Mouse (Mus musculus) cerebellum, postnatal 4 days (tissue): ENCODE data around the gene Enc1.
"Not testable (repeated sequence)": the region's sequence is repeated elsewhere in the genome, so short reads cannot be mapped to it uniquely, and the experiment has no call there.

Experiments
- DNase-seq, 2 experiments: peaks; one replicate each; pipeline ENCODE4 v3.0.0; 2022; ENCODE audit warnings: low spot score in 2 of 2, mixed read lengths in 1 of 2

Enc1 gene

DNA sequence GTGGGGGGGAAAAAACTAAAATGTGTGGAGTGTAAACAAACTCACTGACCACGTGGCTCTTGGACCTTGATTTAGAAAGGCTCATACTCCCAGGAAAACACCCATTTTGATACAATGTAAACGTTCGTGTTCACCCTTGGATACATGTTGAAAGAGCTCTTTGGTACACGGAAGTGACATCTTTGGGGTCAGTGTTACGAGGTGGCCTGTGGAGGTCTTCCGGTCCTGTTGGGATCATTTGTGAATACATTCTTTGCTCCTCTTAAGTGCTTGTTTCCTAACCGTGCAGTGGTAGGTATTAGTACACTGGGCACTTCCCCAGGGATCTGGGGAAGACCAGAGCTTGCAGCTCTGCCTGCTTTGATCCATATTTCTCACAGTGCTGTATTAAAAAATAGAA lies 10.8 kb downstream of the Enc1 start:
- DNase-seq: no peak

DNA sequence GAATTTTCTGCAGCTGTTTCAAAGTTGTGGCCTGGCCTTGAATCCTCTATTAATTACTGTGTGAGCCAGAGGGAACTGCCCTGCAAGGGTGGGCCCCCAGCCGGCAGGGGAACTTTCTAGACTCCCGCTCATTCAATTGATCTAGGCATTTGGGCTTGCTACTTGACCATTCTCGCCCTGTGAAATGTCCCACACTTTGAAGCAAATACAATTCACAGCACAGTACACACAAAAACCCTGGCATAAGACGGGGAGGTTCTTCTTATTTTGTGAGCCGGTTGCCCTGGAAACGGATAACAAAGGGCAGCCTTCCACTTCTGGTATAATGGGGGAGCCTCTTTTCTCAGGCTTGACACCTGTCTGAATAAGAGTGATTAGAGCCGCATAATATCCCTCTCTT lies 11.6 kb downstream of the Enc1 start:
- DNase-seq: no peak

DNA sequence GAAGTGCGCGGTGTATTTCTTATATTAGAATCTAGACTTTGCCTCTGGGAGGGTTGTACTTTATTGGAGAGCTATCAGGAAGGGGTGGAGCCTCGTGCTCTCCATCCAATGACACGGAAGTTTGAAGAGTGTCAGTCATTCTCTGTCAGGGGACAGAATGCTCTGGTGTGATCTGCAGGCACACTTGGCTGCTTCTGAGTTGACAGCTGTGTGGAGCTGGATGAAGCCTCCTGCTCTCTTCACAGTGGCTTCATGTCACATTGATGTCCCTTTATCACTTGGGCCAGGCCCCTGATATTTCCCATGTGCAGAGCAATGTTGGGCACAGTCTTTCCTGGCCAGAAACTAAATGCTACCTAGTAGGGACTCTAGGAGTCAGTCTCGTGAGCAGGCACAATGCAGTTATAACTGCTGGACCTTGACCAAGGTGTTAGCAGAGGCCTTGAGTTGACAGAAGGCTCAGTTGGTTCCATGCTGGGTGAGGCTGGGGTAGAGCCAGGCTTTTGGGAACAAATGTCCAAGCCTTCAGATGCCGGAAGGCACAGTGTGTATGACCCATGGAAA lies 12.6 kb downstream of the Enc1 start:
- peak in 1 of 2 experiments; percentile 60 for DNase-seq

DNA sequence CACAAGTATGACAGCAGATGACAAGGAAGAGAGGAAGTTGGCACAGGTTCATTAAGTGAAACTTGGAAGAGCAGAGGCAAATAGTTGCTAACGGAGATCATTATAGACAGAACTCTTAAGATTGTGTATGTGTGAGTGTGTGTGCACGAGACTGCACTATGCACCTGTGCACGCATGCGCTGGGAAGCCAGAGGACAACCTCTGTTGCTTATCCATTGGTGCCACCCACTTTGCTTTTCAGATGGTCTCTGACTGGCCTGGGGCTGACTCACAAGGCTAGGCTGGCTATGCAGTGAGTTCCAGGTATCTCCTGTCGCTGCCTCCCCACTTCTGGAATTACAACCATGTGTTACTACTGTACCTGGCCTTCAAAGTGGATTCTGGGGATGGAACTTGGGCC lies 13.1 kb downstream of the Enc1 start:
- no peak for DNase-seq

DNA sequence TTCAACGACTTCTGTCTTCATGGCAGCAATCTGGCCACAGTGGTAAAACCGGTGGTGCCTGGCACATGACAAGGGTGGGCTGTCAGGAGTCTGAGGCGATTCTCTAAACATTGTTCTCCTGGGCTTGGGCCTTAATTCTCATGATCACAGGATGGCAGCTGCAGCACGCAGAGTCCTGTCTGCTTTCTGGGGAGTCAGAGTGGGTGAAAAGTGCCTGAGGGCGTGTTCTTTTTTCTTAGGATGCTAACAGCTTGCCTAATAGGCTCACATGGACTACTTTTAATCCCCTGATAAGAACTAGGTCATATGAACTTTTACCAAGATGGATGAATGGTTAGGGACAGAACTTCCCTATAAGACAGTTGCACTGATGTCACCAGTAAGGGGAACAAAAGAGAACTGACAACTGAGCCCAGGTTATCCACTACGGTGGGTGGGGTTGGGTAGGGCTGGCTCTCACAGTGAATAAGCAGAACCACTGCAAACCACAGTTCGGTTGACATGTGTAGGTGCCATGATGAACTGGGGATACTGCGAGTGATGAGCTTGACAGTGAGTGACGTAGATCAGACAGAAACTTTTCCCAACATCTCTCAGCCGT lies 13.8 kb downstream of the Enc1 start:
- no peak for DNase-seq

DNA sequence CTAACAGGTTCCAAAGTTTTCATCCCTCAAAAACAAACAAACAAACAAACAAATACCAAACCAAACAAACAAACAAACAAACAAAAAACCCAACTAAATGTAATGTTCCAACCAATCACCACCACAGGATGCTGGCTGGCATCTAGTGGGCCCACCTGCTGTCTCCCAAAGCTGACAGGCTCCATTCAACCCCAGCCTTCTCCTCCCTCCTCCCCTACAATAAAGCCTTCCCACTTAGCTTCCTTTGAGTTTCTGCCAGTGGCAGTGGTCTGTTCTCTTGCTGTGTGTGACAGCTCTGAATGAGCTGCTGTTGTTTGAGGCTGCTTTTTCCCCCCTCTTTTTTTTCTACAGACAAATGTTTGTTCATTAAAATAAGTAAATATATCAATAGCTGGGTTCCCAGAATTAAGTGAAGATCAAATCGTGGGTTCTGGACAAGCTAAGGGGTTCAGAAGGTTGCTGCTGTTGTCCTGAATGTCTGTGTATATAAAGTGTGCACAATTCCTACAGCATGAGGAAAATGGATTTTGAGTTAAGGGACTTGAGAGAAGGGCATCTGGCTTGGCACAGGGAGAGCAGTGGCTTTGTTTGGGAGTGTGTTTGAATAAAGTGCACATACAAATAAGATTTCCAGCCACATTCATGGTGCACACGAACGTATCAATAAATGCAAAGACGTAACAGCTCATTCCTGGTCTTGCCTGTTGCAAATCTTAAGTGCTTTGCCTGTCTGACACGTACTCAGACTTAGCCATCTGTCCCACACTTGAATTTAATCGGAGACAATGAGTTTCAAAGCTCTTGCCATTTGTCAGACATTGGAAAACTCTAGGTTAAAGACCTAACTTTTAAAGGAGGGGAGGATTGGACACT lies 15.3 kb downstream of the Enc1 start:
- no peak for DNase-seq

DNA sequence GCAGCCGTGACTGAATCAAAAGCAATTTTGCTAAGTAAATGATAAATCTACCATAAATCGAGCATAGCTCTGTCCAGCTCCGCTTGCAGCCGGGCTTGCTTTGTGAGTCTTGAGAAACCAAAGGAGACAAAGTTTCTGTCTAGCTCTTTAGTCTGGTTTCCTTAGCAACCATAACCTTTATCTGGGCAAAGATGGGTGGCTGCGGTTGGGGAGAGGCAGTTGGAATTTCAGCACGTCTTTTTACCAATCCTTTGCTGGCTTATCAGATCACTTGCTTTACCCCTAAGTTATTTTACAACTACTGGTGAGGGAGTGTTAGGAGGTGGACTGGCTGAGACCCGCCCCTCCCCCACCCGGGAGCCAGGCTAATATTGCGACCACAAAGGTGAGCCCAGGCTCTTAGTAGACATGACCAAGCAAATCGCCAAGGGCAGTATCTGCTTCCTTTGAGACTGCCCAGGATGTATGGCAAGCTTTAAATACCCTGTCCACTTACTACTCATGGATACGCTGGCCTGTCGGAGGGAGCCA lies 16.0 kb downstream of the Enc1 start:
- no peak for DNase-seq

DNA sequence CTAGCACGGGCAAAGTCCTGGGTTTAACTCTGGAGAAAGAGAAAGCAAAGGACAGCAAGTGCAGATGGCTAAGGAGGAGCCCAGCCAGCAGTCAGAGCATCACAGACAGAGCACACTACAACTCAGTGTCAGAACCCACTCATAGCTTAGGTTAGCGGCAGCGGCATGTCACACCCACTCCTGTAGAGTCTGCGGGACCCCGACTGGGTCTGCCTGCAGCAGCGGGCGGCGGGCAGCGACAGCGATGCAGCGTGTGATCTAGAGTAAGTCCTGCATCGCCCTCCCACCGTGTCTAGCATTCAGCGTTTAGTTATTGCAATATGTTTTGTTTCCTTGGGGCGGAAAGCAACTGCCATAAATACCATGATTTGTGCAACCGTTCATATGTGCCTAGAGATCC lies 18.4 kb downstream of the Enc1 start:
- no peak for DNase-seq

DNA sequence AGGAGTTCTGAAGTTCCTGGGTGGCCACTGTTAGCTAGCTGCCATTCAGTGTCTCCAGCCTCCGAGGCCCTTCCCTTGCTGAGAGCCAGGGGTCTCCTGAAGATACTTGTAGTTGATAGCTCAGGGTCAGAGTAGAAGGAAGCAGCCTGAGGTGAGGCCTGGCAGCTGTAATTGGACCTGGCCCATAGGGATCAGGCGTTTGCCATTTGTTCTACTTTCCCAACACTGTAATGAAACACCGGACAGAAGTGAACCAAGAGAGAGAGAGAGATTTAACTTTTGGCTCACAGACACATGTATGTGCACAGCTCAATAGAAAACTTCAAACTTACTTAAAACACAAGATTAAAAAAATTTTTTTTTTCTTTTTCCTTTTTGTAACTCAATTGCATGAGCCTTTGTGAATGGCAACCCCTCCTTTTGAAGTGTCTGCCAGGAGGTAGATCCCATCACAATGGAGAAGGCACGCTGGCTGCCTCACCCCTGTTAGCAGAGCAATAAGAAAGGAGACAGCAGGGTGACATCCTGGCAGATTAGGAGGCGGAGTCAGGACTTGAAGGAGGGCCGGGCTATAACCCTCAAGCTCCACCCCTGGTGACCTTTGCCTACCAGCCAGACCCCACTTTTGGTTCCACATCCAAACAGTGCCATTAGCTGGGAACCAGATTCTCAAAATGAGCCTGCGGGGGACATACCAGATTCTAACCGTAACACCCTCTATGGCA lies 19.7 kb downstream of the Enc1 start:
- DNase-seq: no peak

DNA sequence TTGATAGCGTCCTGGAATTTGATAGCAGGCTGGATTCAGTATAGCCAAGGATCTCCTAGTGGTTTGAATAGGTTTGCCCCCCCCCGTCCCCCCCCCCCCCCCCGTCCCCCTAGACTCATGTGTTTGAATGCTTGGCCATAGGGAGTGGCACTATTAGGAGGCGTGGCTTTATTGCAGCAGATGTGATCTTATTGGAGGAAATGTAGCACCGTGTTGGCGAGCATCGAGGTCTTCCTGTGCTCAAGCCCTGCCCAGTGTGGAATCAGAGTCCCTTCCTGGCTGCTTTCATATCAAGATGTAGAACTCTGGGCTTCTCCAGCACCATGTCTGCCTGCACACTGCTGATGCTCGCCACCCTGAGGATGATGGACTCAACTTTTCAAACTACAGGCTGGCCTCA lies 20.6 kb downstream of the Enc1 start:
- DNase-seq: no peak

DNA sequence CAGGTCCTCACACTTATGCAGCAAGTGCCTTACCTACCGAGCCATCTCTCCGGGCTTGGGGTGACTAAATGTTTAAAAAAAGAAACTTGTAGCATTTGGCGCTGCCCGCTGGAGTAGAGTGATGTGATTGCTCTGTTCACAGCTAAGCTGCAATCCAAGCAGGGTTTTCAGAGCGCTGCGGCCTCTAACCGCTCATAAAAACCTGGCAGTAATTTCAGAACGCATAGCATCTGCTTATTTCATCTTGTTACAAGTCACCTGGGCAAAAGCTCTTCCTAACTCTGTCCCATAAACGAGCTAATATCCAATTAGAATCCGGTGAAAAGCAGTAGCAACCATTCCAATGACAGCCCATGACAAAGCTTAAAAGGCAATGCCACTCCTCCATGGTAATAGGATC lies 21.8 kb downstream of the Enc1 start:
- no peak for DNase-seq

DNA sequence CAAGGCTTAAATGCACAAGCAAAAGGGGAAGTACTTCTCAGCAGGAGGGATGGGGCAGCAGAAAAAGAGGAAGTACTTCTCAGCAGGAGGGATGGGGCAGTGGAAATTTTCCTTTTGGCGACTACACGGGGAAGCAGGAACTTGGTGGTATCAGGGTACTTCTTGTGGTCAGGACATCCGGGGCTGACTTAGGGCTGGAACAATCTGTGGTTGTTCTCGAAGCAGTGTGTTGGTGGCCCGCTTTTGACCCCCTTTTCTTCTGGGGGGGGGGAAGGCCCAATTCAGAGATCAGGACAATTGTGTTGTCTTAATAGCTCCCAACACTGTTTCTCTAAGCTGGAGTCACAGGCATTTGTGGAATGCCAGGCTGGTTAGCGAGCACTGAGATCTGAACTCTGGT lies 24.6 kb downstream of the Enc1 start:
- not testable (repeated sequence) for DNase-seq

DNA sequence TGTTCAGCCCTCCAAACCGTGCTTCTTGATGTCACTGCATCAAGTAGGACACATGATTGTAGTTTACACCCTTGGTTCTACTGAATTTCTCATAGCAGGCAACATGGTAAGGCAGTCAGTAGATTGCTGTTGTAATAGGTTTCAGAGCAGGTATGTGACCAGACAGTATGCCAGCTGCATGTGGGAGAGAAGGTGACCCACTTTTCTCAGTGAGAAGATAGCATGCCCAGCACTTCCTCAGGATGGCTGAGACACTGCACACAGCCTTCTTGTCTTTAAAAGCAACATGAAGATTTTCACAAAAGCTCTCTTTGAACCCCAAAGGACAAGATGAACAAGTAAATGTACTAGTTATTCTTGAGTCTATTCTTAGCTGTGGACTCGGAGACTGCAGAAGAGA lies 29.8 kb downstream of the Enc1 start:
- no peak for DNase-seq

DNA sequence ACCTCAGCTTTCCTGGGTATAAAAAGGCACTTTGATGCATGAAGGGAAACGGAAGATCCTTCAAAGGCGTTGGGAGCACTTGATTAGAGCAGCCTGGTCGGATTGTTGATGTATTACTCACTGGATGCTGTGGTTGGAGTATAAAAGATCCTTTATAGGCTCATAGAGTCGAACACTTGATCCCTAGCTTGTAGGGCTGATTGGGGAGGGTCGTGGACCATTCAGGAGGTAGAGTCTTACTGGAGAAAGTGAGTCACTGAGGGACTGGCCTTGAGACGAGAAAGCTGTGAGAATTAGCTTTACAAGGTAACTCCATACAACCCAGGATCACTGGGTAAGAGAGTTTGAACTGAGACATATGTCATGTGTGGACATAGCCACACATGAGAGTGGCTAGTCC lies 30.7 kb downstream of the Enc1 start:
- no peak for DNase-seq

DNA sequence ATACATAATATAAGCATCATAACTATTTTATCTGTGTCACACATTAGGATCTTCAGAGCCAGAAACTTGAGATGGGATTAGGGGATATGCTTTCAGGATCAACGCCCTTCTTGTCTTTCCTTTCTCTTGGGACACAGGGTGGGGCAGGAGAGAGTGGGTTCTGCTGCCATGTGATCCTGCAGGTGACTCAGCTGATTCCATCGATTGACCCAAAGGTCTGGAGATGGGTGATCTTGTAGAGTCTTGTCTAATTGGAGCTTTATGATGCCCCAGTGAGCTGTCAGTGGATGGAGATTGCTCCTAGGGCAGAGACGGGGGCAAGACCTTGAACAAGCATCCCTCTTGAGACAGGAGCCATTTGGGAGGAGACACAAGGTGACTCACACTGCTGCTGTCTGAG lies 33.9 kb downstream of the Enc1 start:
- DNase-seq: no peak

DNA sequence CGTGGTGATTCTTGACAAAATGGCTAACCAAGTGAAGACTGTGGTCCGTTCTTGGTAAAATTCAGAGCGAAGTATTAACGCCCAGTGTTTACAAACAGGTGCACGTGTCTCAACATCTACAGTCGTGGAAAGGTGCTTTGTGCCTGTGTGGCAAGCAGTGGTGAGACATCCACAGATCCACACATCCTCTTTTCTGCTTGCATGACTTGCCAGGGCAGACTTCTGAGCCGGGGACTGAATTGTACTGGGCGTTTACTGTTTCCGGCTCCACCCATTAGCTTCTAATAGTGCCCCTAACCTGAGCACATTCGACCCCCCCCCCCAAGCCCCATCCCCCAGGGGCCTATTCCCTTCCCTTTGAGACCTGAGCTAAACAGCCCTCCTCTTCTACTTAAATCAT lies 34.6 kb downstream of the Enc1 start:
- DNase-seq: no peak

DNA sequence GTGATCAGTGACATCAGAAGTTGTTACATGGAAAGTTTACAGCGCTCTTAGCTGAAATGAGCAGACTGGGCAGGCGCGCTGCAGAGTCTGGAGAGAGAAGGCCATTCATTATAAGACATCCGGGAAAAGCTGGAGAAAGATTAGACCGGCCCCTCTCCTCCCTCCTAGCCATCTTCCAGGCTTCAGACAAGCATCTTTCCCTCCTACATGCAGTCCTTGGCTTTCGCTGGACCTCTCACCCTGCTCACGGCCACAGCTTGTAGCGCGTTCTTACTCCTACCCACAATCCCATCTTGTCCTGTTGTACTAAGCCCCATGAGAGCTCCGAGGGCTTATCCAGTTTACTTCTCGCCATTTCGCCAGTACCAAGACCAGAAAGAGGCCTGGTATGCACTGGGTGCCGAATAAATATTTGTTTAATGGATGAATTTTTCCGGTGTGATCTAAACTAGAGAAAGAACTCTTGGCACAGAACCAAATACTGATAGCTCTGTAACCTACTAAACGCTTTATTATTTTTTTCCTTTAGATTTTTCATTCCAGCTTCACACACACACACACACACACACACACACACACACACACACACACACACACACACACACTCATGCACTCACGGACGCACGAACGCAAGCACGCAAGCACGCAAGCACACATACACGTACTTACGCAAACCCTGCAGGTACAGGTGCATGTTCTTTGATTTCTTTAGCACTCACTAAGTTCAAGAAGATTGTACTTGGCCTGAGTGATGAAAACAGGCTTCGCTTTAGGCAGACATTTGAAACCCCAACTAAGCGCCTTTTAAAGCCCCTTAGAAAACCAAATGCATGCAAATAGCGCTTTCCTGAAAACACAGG lies 41.4 kb downstream of the Enc1 start:
- DNase-seq: no peak

DNA sequence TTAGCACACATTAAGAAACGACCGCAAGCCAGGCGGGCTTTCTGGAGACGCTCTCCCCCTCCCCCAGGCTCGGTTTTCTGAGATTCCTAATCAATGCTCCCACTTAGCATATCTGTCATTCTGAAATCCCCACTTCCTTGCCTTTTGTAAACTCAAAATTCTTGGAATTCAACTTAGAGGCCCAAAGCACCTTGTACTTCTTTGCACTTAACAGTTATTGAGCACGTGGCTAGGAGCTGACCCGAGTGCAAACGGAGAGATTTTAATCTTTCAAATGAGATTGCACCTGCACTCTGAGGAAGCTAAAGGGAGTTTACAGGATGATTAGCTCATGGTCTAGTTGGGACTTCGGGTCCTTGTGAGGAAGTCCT lies 42.0 kb downstream of the Enc1 start:
- no peak for DNase-seq

DNA sequence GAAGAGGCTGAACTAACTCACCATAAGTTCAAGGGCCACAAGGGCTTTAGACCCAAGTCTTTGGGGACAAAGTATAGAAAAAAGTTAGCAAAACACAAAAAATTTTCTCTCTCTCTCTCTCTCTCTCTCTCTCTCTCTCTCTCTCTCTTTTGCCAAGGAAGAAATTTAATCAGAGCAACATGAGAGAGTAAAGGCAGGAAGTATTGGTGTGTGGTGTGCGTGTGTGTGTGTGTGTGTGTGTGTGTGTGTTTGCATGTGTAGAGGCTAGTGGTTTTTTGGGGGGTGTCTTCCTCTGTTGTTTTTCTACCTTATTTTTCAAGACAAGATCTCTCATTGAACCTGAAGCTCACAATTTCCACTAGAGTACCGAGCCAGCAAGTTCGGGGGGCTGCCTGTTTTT lies 46.1 kb downstream of the Enc1 start:
- DNase-seq: no peak

DNA sequence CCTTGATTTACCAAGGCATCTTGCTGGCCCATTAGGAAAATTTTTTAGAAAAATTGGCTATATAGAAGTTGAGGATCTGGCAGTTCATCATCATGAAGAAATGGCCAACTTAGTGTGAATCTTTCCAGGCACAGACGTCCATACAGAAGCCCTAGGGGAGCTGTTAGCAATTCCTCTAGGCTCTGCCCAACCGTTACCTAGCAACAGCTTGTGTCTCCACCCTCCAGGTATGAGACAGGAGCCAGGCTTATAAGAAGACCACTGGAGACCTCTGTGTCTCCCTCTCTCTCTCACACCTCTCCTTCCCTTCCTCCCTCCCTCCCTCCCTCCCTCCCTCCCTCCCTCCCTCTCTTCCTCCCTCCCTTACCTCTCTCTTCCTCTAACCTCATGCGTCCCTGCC lies 49.8 kb downstream of the Enc1 start:
- no peak for DNase-seq

DNA sequence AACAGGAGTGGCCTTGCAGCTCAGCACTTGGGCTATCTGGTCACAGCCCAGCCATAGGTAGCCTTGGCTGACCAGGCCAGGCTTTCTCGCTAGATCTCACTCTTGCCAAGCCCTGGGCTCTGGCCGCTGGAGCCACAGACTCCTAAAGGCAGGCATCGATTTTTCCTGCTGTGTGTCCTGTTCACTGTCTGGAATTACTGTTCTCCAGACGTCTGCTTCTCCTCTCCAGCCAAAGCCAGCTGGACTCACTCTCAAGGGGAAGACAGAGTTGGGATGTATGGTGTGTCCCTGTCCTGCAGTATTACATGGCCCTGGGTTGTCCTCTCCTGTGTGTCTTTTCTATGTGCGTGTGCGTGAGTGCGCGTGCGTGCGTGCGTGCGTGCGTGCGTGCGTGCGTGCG lies 50.4 kb downstream of the Enc1 start:
- DNase-seq: peak in 1 of 2 experiments; percentile 30
